20 mouse cellular contexts compared by ENCODE assay signal in the genomic region with DNA sequence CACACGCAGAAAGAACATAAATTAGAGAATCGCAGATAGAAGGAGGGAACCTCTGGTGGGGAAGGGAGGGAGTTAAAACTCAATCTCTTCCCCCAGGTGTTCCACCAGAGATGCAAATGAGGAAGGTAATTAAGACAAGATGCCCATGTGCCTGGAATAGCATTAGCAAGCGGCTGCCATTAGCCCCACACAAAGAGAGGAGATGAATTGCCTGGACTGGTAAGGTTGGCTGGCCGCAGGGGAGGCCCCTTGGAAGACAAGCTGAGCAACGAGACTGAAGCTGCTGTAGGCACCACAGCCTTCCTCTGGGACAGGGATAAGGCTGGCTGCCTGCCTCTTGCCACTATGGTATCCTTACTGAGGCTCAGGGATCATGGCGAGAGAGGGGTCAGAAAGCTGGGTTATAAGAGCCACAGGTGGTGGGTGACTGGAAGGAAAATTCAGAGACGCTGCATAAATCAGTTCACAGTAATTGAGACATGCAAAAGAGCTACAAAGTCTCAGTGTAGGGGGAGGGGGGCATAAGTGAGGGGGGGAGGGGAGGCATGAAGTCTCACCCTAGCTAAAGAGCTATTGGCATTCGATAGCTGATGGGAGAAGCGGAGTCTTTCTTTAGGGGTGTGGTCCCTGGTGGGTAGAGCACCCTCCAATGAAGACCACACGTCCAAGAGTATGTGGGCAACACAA.
DNase-seq lines count a peak whose midpoint lies in the region; ATAC-seq and TF ChIP-seq lines count a peak whose summit lies in the region.
"Had no signal": no experiment of that assay in that cellular context is flagged by ENCODE, and none has a peak within 500 bp of the region (broad histone marks: within the 10 kb centered on the region; RNA-seq: fewer than 3 reads in every experiment).

No protein-coding gene starts in this region.

- 60% methylated on average over 10 of the region's 10 CpGs for WGBS in hindbrain, embryonic 10.5 days
- WGBS in hindbrain, embryonic 16.5 days = 32% methylated on average over 10 of the region's 10 CpGs
- WGBS in forebrain, embryonic 12.5 days = 42% methylated on average over 10 of the region's 10 CpGs
- 33% methylated on average over 10 of the region's 10 CpGs for WGBS in hindbrain, embryonic 15.5 days
- 28% methylated on average over 10 of the region's 10 CpGs for WGBS in neural tube, embryonic 14.5 days

- no peak for DNase-seq in hindbrain, embryonic 10.5 days (ENCODE audit: low spot score)
- DNase-seq in layer of hippocampus, adult 2 months (ENCODE audit: low spot score in 2 of 2) = no peak
- DNase-seq in adrenal gland, adult 2 months = no peak
- no peak for DNase-seq in frontal cortex, postnatal 25 days (ENCODE audit: low spot score in 2 of 2)
- DNase-seq: adrenal gland, postnatal 14 days; cerebellum, adult 9-10 months; gastrocnemius, postnatal 10 days; heart, adult 18-20 months; kidney, adult 11 months; kidney, postnatal 10 days; right cerebral cortex, postnatal 14 days; thymus, postnatal 14 days had no signal

- no peak for ATAC-seq in hindbrain, embryonic 16.5 days
- peak; percentile 65; the same call in 1 of the 2 replicates for ATAC-seq in forebrain, embryonic 12.5 days (ENCODE audit: low FRiP score)
- peak; percentile 63; the same call in 1 of the 2 replicates for ATAC-seq in hindbrain, embryonic 15.5 days (ENCODE audit: low FRiP score, low read depth)
- peak; percentile 68; the same call in 1 of the 2 replicates for ATAC-seq in neural tube, embryonic 14.5 days (ENCODE audit: low read depth)

- no peaks in the 10 kb centered on the region for H3K27me3 ChIP-seq in hindbrain, embryonic 10.5 days (ENCODE audit: insufficient read depth, poor library complexity, severe bottlenecking)
- H3K27me3 ChIP-seq in hindbrain, embryonic 16.5 days (replicated peaks; ENCODE audit: control insufficient read depth, insufficient read depth, low read length) = no peaks in the 10 kb centered on the region
- no peaks in the 10 kb centered on the region for H3K27me3 ChIP-seq in forebrain, embryonic 12.5 days
- no peaks in the 10 kb centered on the region for H3K27me3 ChIP-seq in hindbrain, embryonic 15.5 days
- no peaks in the 10 kb centered on the region for H3K27me3 ChIP-seq in neural tube, embryonic 14.5 days (ENCODE audit: control insufficient read depth, insufficient read depth, low read length)
- H3K27me3 ChIP-seq: embryonic facial prominence, embryonic 15.5 days; limb, embryonic 12.5 days had no signal

- H3K36me3 ChIP-seq in hindbrain, embryonic 10.5 days = peaks cover 11% of the 10 kb centered on the region; the same call in 1 of the 2 replicates
- peaks cover 6% of the 10 kb centered on the region; the same call in 1 of the 2 replicates for H3K36me3 ChIP-seq in hindbrain, embryonic 16.5 days (ENCODE audit: control insufficient read depth, insufficient read depth, low read length)
- 0 out of 2 replicates have a peak, but pooled peaks cover 5% of the 10 kb centered on the region for H3K36me3 ChIP-seq in forebrain, embryonic 12.5 days (replicated peaks)
- H3K36me3 ChIP-seq in hindbrain, embryonic 15.5 days = peaks cover 11% of the 10 kb centered on the region
- H3K36me3 ChIP-seq in neural tube, embryonic 14.5 days (ENCODE audit: control insufficient read depth, insufficient read depth, low read length) = no peaks in the 10 kb centered on the region
- H3K36me3 ChIP-seq: embryonic facial prominence, embryonic 15.5 days; limb, embryonic 12.5 days had no signal

- H3K4me2 ChIP-seq in hindbrain, embryonic 16.5 days (ENCODE audit: low read length) = no peak overlapping the region
- peak overlapping the region; percentile 16; the same call in 1 of the 2 replicates for H3K4me2 ChIP-seq in forebrain, embryonic 12.5 days
- no peak overlapping the region for H3K4me2 ChIP-seq in hindbrain, embryonic 15.5 days
- H3K4me2 ChIP-seq in neural tube, embryonic 14.5 days (ENCODE audit: low read depth, low read length) = no peak overlapping the region
- H3K4me2 ChIP-seq: embryonic facial prominence, embryonic 15.5 days; limb, embryonic 12.5 days had no signal

- peak overlapping the region; percentile 83 for H3K27ac ChIP-seq in hindbrain, embryonic 10.5 days
- no peak overlapping the region for H3K27ac ChIP-seq in hindbrain, embryonic 16.5 days (ENCODE audit: low read depth, low read length)
- H3K27ac ChIP-seq in forebrain, embryonic 12.5 days = peak overlapping the region; percentile 77
- peak overlapping the region; percentile 45 for H3K27ac ChIP-seq in hindbrain, embryonic 15.5 days (replicated peaks)
- H3K27ac ChIP-seq in neural tube, embryonic 14.5 days (ENCODE audit: low read depth, low read length) = peak overlapping the region; percentile 48
- no peak overlapping the region for H3K27ac ChIP-seq in layer of hippocampus, adult 2 months
- H3K27ac ChIP-seq: embryonic facial prominence, embryonic 15.5 days; limb, embryonic 12.5 days; liver, embryonic 14.5 days had no signal

- no peak overlapping the region for H3K9ac ChIP-seq in hindbrain, embryonic 16.5 days (ENCODE audit: low read depth, low read length)
- no peak overlapping the region for H3K9ac ChIP-seq in forebrain, embryonic 12.5 days
- H3K9ac ChIP-seq in hindbrain, embryonic 15.5 days = no peak overlapping the region
- H3K9ac ChIP-seq in neural tube, embryonic 14.5 days (replicated peaks; ENCODE audit: low read depth, low read length) = no peak overlapping the region
- H3K9ac ChIP-seq: embryonic facial prominence, embryonic 15.5 days; limb, embryonic 12.5 days; liver, embryonic 14.5 days had no signal

- no peak overlapping the region for H3K4me3 ChIP-seq in hindbrain, embryonic 10.5 days
- no peak overlapping the region for H3K4me3 ChIP-seq in hindbrain, embryonic 16.5 days (ENCODE audit: low read length)
- H3K4me3 ChIP-seq in forebrain, embryonic 12.5 days (replicated peaks) = no peak overlapping the region
- H3K4me3 ChIP-seq in hindbrain, embryonic 15.5 days = no peak overlapping the region
- H3K4me3 ChIP-seq in neural tube, embryonic 14.5 days (ENCODE audit: low read depth, low read length) = no peak overlapping the region
- no peak overlapping the region for H3K4me3 ChIP-seq in layer of hippocampus, adult 2 months
- H3K4me3 ChIP-seq: embryonic facial prominence, embryonic 15.5 days; limb, embryonic 12.5 days; myocyte had no signal

- H3K4me1 ChIP-seq in hindbrain, embryonic 10.5 days (replicated peaks) = peaks cover 28% of the 10 kb centered on the region
- peaks cover 9% of the 10 kb centered on the region for H3K4me1 ChIP-seq in hindbrain, embryonic 16.5 days (ENCODE audit: control insufficient read depth, insufficient read depth, low read depth, low read length)
- peaks cover 20% of the 10 kb centered on the region for H3K4me1 ChIP-seq in forebrain, embryonic 12.5 days
- peaks cover 16% of the 10 kb centered on the region for H3K4me1 ChIP-seq in hindbrain, embryonic 15.5 days (replicated peaks)
- peaks cover 12% of the 10 kb centered on the region for H3K4me1 ChIP-seq in neural tube, embryonic 14.5 days (ENCODE audit: control insufficient read depth, insufficient read depth, low read length)

- TF ChIP-seq CTCF in layer of hippocampus, adult 2 months (conservative IDR thresholded peaks at IDR 0.05) = no peak

- H3K9me3 ChIP-seq in hindbrain, embryonic 10.5 days = peaks cover 6% of the 10 kb centered on the region; the same call in 1 of the 2 replicates
- peaks cover 9% of the 10 kb centered on the region for H3K9me3 ChIP-seq in hindbrain, embryonic 16.5 days (ENCODE audit: control insufficient read depth, low read length)
- H3K9me3 ChIP-seq in forebrain, embryonic 12.5 days = no peaks in the 10 kb centered on the region
- H3K9me3 ChIP-seq in hindbrain, embryonic 15.5 days = peaks cover 8% of the 10 kb centered on the region; the same call in 1 of the 2 replicates
- 0 out of 2 replicates have a peak, but pooled peaks cover 4% of the 10 kb centered on the region for H3K9me3 ChIP-seq in neural tube, embryonic 14.5 days (ENCODE audit: control insufficient read depth, low read length)
- H3K9me3 ChIP-seq: embryonic facial prominence, embryonic 15.5 days; limb, embryonic 12.5 days had no signal

Comparison
In these comparisons a context has a peak if more than half of its experiments do, and no peak if none do; other contexts are left out.
1. H3K27ac ChIP-seq: peak in hindbrain, embryonic 10.5 days (single experiment), forebrain, embryonic 12.5 days (single experiment), hindbrain, embryonic 15.5 days (single experiment) and neural tube, embryonic 14.5 days (single experiment); none in hindbrain, embryonic 16.5 days (single experiment) and layer of hippocampus, adult 2 months (single experiment).